Mouse (Mus musculus): ENCODE results near the gene Tusc2.

GRCm38 (mm10) chr9:107601275-107601674 lies 38.2 kb downstream of the Tusc2 start:
- TF ChIP-seq CTCF (IDR thresholded peaks at IDR 0.05; ENCODE audit: borderline replicate concordance, insufficient read depth, low read depth, low read length): no peak
- no peak for TF ChIP-seq POLR2A (IDR thresholded peaks at IDR 0.05; ENCODE audit: borderline replicate concordance, insufficient read depth, low read length)

Measured in cerebellum, adult 2 months (tissue).